Mouse (Mus musculus) telencephalon, adult 2 months (tissue): ENCODE data around the gene Dagla.

Experiments used
- DNase-seq: peaks from one replicate; pipeline ENCODE4 v3.0.0-alpha.2; 2011; ENCODE audit warnings: low read depth, low spot score

The Dagla gene

GRCm38 (mm10) chr19:10304810-10305544 lies at the start of gene Dagla:
Dagla (minus strand) TSS chr19:10304877.
- DNase-seq: no peak

- DNase-seq: no peak
Observed at GRCm38 (mm10) chr19:10352218-10352617, 47.5 kb upstream of the Dagla start.

- DNase-seq: no peak
Observed at GRCm38 (mm10) chr19:10347628-10348273, 43.1 kb upstream of the Dagla start.

- DNase-seq: no peak
Observed at GRCm38 (mm10) chr19:10345696-10346095, 41.0 kb upstream of the Dagla start.

DNA sequence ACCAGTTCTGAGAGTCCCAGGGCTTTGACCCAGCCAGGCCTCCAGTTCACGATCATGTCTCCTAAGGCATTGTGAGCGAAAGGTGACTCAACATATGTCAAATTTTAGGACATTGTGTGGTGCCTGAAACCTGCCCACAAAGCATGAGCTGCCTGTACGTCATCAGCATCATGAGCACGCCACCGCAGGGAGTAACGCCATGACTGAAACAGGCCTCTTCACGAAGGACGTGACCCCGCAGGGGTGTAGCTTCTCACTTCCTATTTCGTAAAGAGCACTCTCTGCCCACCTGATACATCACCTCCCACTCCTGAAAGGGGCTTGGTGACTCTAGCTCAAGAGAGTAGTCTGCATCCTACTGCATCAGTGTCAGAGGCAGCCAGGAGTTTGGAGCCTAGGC lies 39.2 kb upstream of the Dagla start:
- no peak for DNase-seq

DNA sequence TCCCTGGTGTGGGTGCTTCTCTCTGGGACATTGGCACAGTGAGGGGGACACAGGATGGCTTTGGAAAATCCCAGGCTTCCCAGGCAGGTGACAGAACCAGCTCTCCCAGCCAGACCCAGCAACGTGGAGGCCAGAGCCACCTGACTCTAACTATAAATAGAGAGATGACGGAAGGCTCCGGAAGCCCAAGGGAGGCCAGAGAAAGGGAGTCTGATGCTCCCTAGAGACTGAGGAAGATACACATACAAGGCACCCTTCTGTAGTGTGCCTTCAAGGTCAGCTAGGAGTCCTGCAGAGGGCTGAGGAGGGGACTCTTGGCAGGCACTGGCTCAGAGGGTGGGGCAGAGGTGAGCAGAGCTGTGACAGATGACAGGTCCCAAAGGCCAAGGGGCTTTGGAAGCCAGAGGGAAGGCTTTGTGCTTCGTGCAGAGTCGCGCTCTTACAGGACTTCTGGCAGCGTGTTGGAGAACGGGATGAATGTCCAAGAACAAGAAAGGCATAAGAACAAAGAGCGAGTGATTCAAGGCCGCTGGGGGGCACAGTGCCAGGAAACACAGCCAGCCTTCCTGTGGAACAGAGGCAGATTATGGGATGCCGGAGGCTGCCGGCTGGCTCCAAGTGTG lies 37.3 kb upstream of the Dagla start:
- no peak for DNase-seq

DNA sequence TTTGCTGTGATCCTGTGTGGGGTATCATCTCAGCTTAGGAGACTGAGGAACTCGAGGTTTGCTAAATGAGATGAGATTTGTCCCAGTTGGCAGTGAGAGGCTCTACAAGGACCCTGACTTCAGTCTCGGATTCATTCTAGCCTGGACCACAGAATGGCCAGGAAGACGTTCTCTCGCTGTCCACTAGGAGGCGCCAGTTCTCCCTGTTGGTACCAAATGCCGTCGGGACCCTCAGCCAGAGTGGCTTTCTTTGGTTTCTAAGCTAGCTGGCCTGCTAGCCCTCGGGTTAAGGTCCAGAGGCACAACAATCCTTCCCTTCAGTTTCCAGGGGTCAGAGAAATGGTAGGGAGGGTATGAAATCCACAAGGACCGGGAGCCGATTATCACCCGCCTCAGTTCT lies 36.5 kb upstream of the Dagla start:
- no peak for DNase-seq

GRCm38 (mm10) chr19:10340661-10341060 lies 36.0 kb upstream of the Dagla start:
- no peak for DNase-seq

- no peak for DNase-seq
Observed at GRCm38 (mm10) chr19:10339271-10339670, 34.6 kb upstream of the Dagla start.

DNA sequence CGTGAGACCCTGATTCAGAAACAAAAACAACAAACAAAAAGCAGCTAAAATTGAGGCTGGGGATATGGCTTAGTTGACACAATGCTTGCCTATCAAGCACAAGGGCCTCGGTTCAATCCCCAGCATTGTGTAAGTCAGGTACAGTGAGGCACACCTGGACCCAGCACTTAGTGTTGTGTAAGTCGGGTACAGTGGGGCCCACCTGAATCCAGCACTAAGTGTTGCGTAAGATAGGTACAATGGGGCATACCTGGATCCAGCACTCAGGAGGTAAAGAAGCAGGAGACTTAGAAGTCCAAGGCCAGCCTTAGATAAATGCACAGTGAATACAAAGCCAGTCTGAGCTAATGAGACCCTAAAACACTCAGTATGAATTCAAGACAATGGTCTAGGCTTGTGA lies 34.0 kb upstream of the Dagla start:
- DNase-seq: no peak

DNA sequence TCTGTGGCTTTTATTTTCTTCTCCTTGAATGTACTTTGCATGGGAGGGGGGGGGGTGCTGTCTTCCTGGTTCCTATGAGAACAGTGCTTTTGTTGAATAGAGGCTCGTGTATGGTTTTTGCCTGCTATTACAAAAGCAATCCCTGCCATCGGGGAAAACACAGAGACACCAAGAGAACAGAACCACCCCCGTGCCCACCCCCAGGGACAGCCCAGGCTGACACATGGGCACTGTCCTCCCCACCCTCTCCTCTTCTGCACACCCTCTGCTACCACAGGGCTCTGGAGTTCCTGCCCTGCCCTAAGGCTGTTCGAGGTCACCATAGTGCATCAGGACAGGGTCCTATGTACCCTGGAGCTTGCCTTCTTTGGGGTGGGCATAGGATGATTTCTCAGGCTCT lies 29.8 kb upstream of the Dagla start:
- no peak for DNase-seq

DNA sequence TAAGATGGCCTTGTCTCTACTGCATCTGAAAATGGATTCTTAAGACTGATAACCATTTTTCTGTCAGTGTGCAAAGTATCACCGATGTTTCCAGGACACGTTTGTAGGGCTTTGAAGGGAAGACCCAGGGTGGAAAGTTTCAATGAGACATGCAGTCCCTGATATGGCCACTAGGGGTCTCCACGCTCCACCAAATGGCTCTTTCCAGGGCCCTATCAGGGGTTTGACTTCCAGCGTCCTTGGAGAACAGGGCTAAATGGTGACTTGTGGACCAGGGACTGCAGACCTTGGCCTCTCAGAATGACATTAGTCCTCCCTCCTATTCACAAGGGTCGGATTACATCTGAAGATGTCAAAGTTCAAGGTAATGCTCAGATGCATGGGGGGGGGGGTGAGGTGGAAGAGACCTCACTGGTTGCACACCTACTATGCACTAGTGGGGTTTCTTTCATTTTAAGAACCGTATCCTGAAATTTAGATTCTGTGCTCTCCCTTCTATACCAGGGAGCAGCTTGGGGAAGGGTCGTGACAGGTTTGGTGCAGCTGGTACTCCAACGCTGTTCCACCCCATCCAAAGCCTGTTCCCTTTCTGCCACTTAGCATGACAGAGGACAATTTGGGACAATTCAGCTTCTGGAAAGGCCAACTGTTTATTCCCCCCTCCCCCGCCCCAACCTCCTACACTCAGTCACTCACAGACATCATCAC lies 29.0 kb upstream of the Dagla start:
- DNase-seq: no peak

GRCm38 (mm10) chr19:10331706-10332105 lies 27.0 kb upstream of the Dagla start:
- DNase-seq: no peak

DNA sequence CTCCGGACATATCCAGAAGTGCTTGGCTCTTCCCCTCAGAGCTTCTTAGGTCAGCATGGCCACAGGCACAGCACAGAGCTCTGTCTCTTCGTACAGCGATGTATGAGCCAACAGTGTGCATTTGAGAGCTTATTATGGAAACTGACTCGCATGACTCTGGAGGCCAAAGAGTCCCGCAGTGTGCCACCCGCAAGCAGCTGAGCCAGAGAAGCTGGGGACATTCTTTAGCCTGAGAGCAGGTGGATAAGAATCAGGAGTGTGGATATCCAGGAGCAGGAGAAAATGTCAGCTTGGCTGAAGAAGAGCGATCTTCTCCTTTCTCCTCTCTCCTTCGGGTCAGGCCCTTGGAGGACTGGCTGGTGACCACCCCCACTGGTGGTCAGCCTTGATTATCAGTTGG lies 24.4 kb upstream of the Dagla start:
- no peak for DNase-seq

- DNase-seq: no peak
Observed at GRCm38 (mm10) chr19:10326609-10327008, 21.9 kb upstream of the Dagla start.

DNA sequence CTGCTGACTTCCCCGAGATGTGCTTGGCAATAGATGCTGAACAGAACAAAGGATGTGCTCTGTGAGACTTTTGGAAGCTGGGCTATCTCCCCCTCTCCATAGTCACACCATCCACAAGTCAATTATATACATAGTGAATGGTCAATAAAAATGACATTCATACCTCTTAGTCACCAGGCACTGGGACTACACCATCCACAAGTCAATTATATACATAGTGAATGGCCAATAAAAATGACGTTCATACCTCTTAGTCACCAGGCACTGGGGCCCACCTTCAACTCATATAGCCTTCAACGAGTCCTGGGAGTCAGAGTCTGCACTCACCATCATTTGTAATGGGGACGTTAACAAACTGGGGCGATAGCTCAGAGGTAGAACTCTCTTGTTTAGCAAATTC lies 19.2 kb upstream of the Dagla start:
- DNase-seq: no peak

- DNase-seq: no peak
Observed at GRCm38 (mm10) chr19:10323362-10323837, 18.7 kb upstream of the Dagla start.

DNA sequence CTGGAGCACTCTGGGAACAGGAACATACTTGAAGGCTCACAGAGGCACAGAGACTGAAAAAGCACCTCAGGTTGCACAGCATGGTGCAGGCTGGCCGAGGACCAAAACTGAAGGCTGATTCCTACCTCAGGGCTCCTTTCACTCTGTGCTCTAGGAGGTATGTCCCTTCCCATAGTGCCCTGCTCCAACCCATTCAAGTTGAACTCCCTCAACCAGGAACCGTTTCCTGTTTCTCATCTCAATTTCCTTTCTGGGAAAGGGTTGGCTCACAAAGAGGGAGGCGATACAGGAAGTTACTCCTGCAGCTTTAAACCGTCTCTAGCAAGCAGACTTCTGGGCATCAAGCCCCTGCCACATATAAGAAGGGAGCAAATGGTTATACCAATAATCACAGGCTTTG lies 13.1 kb upstream of the Dagla start:
- no peak for DNase-seq

DNA sequence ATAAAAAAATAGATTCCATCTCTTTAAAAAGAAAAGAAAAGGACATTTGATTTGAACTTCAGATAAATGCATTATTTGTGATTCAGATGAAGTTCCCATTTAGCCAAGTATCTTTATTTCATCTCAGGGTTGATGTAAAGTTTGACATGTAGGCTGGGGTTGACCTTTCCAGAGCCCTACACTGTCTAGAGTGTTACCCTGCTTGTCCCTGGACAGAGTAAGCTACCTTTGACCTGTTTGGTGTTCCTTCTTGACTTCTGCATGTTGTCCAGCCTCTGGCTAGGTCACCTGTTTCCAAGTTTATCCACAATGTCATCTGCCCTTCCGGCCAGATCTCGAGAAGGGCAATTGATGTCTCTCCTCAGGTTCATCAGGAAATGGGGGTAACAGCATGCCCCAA lies 12.7 kb upstream of the Dagla start:
- DNase-seq: no peak

DNA sequence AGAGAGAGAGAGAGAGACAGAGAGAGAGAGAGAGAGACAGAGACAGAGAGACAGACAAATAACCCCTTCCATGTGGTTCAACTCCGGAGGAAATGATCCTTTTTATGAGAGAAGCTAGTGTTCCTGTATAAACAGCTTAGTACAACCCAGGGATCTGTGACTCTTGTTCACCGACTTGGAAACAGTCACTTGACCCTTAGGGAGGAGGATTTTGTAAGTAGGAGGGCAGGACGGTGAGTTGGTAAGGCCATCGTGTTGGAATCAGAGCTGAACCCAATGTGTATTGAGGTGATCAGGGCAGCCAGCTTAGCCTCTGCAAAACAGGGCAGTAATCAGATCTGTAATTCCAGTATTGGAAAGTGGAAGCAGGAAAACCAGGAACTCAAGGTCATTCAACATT lies 12.3 kb upstream of the Dagla start:
- no peak for DNase-seq

DNA sequence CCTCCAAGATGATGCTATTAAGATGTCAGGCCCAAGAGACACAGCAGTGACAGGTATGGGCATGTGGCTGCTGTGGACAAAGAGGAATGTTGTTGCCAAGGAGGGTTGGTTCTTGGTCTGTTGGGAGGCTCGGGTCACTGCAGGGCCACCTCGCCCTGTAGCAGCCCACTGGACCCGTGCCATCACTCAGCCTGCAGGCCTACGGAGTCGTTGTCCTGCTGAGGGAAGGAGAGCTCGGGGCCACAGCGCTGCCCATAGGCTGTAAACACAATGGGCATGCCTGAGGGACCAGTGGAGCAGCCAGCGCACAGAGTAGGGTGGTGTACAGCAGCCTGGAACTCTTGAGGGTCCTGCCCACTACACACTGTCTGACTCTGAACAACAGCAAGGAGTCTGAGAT lies 7.4 kb upstream of the Dagla start:
- no peak for DNase-seq

- no peak for DNase-seq
Observed at GRCm38 (mm10) chr19:10308990-10309389, 4.3 kb upstream of the Dagla start.
